Mouse (Mus musculus) common myeloid progenitor, adult 5-6 weeks (primary cell): ENCODE data around the gene Prcd. TPM values are rescaled to one million over a fixed set of nuclear protein-coding genes. Genes with fewer than 3 reads are reported as not detected.

Experiments used
- ATAC-seq: replicated peaks from 2 replicates; pipeline ENCODE4 v1.8.0; 2016; ENCODE audit warnings: low read depth, mild to moderate bottlenecking, moderate TSS enrichment, inconsistent platforms; ENCODE audit not compliant: poor library complexity, severe bottlenecking
- total RNA-seq: library from RNA; stranded (forward); fragments of 200-1000, 187-1606 nt; gene quantifications from 2 replicates; pipeline ENCODE4 v1.2.3, GENCODE M21; 2017

Gene Prcd
- total RNA-seq, 1 experiment from 2014 or later = not detected

GRCm38 (mm10) chr11:116647340-116647991 is 5.9 kb upstream of the Prcd start:
- peak; percentile 23; the same call in 1 of the 2 replicates for ATAC-seq

DNA sequence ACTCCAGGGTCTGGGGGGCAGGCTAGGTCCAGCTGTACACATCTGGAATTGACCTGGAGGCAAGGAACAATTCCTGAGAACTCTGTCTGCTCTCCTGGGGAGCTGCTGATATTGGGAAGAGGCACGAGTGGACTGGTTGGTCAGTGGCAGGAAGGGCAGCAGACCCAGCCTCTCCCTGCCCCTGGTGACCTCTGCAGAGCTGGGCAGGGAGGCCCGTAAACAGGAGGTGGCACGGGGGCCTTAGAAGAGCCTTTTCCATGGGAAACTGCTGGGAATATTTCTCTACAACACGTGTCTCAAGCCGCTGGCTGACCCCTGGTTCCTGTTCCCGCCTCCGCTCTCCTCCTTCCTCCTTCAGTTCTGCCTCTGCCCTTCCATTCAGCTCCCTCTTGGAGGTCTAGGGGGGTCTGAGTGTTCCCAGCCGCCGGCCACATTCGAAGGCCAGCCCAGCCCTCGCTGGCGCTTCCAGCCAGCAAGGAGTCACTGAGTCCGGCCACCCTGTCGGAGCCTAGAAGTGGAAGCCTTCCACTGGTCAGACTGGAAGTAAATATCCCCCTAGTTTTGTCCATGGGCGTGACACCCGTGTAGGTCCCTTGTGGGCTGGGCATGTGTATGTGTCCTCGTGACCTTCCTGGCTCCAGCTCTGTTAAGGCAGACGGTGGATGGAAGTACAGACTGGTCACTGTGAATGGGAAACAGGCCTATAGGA is 5.0 kb upstream of the Prcd start:
- ATAC-seq = no peak

- no peak for ATAC-seq
Measured at GRCm38 (mm10) chr11:116648976-116649375, 4.4 kb upstream of the Prcd start.

DNA sequence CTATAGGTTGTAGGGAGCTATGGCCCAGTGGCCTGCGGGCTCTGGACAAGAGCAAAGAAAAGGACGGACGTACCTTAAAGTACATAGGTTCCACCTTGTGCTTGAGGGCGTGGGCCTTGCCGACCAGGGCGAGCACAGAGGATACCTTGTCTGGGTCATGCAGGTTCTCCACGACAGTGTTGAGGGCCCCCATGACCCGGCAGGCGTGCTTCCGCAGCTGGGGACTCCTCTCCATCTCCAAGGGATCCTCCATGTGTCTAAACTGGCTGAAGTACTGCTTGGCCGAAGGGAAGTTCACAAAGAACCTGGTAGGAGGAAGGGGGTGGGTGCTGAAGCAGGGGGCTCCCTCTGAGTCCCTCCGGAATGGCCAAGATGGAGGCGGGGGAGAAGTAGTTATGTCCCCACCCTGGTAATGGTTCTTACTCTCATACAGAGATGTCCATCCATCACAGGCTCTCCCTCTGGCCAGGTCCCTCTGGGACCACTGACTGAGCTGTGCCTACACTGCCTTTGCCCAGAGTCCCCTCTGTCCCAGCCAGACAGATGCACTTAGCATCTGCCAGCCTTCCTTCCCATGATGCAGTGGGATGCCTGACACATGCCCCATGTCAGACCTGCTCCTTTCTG is 3.5 kb upstream of the Prcd start:
- ATAC-seq = no peak

DNA sequence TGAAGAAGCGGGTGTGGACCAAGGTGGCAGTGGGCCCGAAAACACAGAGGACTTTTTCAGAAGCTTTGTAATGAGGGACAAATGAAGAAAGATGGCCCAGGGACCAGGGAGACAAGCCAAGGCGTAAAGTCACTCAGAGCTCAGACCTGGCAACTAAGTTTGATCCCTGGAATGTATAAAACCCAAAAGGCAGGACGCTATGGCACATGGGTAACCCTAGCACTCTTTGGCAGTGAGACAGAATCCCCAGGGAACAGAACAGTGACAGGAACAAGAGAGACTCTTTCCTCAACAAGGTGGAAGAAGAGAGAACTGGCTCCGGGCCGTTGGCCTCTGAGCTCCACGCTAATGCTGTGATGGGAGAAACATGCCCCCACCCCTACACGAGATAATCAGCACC is 2.5 kb upstream of the Prcd start:
- ATAC-seq = no peak

- no peak for ATAC-seq
Measured at GRCm38 (mm10) chr11:116651339-116651738, 2.0 kb upstream of the Prcd start.

DNA sequence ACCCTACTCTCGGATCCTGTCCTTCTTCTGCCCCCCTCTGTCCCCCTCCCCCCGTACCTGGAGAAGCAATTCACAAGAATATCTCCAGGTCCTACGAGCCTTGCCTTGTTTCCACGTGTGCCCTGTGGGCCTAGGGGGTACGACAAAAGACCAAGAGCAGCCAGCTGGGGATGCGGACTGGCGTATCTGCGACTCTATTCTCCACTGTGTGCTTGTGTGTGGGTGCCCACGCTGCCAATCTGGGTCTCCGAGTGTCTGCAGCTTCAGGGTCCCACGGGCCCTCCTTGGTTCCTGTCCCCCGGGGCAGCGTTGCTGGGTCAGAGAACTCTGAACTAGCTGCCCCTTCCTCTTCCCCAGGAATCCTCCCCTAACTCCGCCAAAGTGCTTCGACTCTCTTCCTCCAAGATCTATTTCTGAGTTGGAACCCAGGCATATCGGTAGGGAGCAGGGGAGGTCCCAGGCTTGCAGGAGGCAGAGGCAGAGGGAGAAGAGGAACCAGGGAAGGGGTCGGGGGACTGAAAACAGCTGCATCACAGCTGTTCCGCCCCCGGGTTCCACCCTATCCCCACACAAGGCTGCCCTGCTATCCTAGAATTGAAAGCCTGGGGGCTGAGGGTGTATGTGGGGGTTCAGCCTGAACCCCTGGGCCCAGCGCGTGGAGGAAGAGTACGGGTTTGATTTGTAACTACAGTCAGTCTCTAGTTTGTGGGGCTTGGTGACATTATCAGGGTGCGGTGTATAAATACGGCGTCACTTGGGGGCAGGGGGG is 820 bp upstream of the Prcd start:
- no peak for ATAC-seq

DNA sequence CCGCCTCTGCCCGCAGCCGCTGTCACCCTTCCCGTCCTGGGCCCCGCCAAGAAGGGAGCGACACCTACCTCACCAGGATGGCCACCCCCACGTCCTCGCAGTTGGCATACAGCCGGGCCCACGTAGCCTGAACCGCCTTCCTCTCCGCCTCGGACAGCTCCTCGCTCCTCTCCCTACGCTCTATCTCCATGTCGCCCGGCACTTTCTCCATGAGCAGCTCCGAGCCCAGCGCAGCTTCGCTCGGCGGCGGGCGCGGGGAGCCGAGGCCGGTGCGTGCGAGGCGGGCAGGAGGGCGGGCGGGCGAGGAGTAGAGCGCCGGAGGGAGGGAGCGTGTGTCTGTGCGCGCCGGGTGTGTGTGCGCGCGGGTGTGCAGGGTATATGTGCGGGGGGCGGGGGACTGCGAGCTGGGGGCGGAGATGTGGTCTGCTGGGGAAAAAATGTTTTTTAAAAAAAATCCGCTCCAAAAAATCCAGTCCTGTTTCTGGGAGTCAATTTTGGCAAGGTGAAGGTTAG is 431 bp downstream of the Prcd start:
- no peak for ATAC-seq

- ATAC-seq = no peak
Measured at GRCm38 (mm10) chr11:116654255-116654821, 1.0 kb downstream of the Prcd start, which contains the start of gene Cygb. Gene Cygb (minus strand): TSS chr11:116654313.

GRCm38 (mm10) chr11:116656348-116657191 is 3.2 kb downstream of the Prcd start:
- no peak for ATAC-seq

GRCm38 (mm10) chr11:116657311-116658223 is 4.2 kb downstream of the Prcd start:
- ATAC-seq = peak; percentile 91

DNA sequence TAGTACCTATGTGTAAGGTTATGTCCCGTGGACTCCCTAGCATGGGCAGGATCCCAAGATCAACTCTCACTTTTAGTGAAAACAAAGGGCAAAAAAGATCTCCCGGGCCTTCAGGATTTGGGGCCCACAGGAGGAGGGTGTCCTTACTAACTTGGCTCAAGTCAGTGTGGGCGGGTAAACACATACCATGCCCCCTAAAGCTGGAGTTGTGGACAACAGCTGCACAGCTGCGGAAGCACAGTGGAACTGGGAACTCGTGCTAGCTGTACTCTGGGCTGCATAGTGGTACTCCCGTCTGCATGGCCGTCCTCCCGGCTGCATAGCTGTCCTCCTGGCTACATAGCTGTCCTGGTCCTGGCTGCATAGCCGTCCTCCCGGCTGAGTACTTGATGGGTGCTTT is 4.9 kb downstream of the Prcd start:
- no peak for ATAC-seq

DNA sequence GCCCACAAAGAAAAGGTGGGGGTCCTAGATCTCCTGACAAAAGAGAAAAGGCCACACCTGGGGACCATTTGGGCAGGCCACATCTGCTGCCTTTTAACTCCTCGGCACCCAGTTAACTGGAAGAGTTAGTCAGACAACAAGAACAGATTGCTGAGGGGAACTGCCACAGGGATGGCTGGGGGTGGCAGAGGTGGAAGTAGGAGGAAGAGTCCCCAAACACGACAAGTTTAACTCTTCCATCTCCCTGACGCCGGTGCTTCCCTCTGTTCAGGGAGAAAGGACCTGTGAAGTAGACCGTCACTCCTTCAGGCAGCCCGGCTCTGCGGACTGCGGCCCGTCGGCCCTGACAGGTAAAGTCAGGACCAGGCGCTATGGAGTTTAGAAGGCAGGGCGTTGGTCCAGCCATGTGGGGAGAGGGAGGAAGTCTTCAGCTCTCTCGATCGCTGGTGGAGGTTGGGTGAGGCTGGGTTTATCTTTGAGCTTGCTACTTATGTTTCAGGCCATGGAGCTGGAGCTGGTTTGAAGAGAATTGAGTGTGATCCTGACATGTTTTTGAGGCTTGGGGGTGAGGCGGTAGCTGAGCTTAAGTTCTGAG is 5.8 kb downstream of the Prcd start:
- no peak for ATAC-seq

GRCm38 (mm10) chr11:116660181-116660580 is 6.8 kb downstream of the Prcd start:
- ATAC-seq = no peak

DNA sequence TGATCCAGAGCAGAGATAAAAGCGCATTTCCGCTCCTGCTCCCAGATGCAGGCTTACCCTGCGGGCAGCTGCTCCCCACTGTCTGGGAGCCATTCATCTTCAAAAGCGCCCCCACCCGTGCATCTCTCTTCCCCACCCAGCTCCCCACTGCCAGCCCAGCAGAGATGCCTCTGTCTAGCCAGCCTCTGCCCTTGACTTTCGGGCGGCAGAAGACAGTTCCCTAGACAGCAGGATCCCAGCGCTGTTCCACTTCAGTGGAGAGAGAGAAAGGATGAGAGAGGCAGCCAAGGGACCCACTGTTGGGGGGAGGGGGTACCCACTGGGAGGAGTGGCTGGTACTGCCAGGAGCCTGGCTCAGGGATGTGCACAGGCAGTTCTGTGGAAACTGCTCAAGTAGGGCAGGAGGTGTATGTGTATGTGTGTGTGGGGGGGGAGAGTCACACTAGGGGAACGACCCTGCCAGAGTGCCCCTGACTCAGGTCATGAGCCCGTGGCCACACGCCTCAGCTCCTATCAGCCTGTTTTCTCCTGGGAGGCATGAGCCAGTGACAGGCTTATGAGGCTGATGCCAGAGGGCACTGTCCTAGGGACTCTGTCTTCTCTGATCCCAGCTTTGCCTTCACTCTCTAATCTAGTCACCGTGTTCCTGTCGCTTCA is 8.1 kb downstream of the Prcd start:
- ATAC-seq = no peak

- no peak for ATAC-seq
Measured at GRCm38 (mm10) chr11:116661948-116662377, 8.6 kb downstream of the Prcd start.

GRCm38 (mm10) chr11:116665289-116665688 is 12.0 kb downstream of the Prcd start:
- ATAC-seq = no peak
